Mouse (Mus musculus) stomach, embryonic 15.5 days (tissue): ENCODE measurements at regions not wholly inside any gene's neighbourhood (a gene's known extent, or its start where the extent isn't known, plus 50 kb on each side); places are given as distances from the start of the nearest gene placed in this dataset.

Experiments
- ATAC-seq: fragments of 200-750 bp; cut with Nextera tagmentation; 2 replicates; pipeline ENCODE4 v1.8.0; 2017; ENCODE audit warnings: low read depth, moderate number of reproducible peaks, moderate TSS enrichment; ENCODE audit not compliant: insufficient read depth, low FRiP score
- H3K27ac ChIP-seq: fragments of 300-500 bp; sonication (generic); 2 replicates; pipeline ENCODE4 v1.5.1; 2015; ENCODE audit warnings: mild to moderate bottlenecking, inconsistent platforms
- H3K27me3 ChIP-seq: fragments of 300-500 bp; sonication (generic); replicated peaks from 2 replicates; pipeline ENCODE4 v1.6.1; 2015; ENCODE audit warnings: inconsistent platforms
- H3K36me3 ChIP-seq: fragments of 300-500 bp; sonication (generic); 2 replicates; pipeline ENCODE4 v1.6.1; 2015; ENCODE audit warnings: inconsistent platforms
- H3K4me1 ChIP-seq: fragments of 300-500 bp; sonication (generic); 2 replicates; pipeline ENCODE4 v1.6.1; 2015; ENCODE audit warnings: inconsistent platforms
- H3K4me2 ChIP-seq: fragments of 300-500 bp; sonication (generic); 2 replicates; pipeline ENCODE4 v1.6.1; 2015; ENCODE audit warnings: mild to moderate bottlenecking, inconsistent platforms
- H3K4me3 ChIP-seq: fragments of 300-500 bp; sonication (generic); replicated peaks from 2 replicates; pipeline ENCODE4 v1.5.1; 2015; ENCODE audit warnings: inconsistent platforms
- H3K9ac ChIP-seq: fragments of 300-500 bp; sonication (generic); 2 replicates; pipeline ENCODE4 v1.6.1; 2015; ENCODE audit warnings: inconsistent platforms
- H3K9me3 ChIP-seq: fragments of 300-500 bp; sonication (generic); 2 replicates; pipeline ENCODE4 v1.6.1; 2016; ENCODE audit warnings: inconsistent platforms
- WGBS: fragments of 180-500 bp; shearing (Covaris S2); methylation state at CpG from one replicate; pipeline ENCODE4 v1.1.7; 2015; 5-methylcytosine and 5-hydroxymethylcytosine counted together

DNA sequence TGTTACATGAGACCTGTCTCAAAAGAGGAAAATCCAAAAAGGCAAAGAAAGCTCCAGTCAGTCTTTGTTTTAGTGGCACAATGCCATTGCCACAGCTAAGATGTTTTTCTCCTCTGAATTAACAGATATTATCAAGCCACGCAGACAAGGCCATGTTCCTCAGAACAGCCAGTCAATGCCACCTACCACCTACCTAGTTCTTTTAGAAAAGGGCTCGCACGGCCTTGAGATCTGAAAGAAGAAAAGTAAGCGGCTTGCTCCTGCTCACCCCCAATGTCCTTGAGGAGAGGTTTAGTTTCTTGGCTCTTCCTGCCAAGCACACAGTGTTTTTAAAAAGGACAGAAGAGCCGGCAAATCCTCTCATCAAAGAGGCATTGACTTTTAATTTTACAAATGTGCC lies 88.7 kb upstream of the Noct start:
- H3K36me3 ChIP-seq, result no peaks in the 10 kb centered on the region
- no peak overlapping the region for H3K27ac ChIP-seq
- H3K4me2 ChIP-seq, result no peak overlapping the region
- WGBS, result 72% methylated on average over 5 of the region's 5 CpGs
- ATAC-seq, result no peak
- H3K4me3 ChIP-seq, result no peak overlapping the region
- H3K4me1 ChIP-seq, result no peaks in the 10 kb centered on the region
- H3K9ac ChIP-seq, result no peak overlapping the region
- no peaks in the 10 kb centered on the region for H3K27me3 ChIP-seq
- no peaks in the 10 kb centered on the region for H3K9me3 ChIP-seq

DNA sequence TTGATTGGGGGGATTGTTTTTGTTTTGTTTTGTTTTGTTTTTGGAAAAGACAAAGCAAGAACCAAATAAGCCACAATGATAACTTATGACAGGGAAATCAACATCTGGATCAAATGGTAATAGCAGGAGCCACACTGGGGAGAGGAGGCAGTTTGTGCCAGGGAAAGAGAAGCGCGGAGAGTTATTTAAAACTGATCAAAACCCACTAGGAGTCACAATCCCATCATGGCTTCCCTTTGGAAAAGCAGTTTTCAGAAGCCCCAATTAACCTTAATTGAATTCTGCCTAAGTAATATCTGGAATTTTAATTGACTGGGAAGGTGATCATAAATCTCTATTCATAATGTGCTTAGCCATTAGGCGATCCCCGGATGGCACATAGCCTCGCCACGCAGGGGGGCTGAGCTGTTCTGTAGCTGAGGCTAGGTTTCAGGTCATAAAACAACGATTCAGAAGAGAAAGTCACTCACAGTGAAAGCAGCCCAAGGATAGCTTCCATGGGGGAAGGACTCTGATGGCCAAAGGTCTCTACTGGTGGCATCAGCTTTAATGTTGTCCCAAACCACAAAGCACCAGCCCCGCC lies 86.4 kb upstream of the Noct start:
- ATAC-seq, result no peak
- Histone ChIP-seq H3K4me2 (no peak overlapping the region), H3K27me3 (no peaks in the 10 kb centered on the region), H3K4me3 (no peak overlapping the region), H3K4me1 (no peaks in the 10 kb centered on the region), H3K36me3 (no peaks in the 10 kb centered on the region), H3K9ac (no peak overlapping the region), H3K27ac (no peak overlapping the region), H3K9me3 (no peaks in the 10 kb centered on the region)
- WGBS, result 85% methylated on average over 8 of the region's 8 CpGs

DNA sequence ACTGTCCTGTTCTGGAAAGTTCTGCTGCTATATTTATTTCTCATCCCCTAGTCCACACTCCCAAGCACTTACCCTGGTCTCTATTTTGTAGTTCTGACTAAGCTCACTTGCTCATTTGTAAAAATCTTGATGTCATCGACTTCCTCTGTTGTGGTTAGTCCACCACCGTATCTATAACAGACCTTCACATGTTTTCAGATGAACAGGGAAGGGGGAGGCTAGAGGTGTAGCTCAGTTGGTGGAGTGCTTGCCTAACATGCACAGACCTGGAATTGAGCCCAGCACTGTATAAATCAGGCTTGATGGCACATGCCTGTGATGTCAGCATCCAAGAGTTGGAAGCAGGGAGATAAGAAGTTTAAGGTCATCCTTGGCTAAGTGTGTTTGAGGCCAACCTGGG lies 78.3 kb upstream of the Noct start:
- Histone ChIP-seq H3K4me2 (no peak overlapping the region), H3K4me3 (no peak overlapping the region), H3K36me3 (no peaks in the 10 kb centered on the region), H3K4me1 (no peaks in the 10 kb centered on the region), H3K27ac (no peak overlapping the region), H3K27me3 (no peaks in the 10 kb centered on the region), H3K9me3 (no peaks in the 10 kb centered on the region), H3K9ac (no peak overlapping the region)
- no peak for ATAC-seq
- 71% methylated on average over 2 of the region's 2 CpGs for WGBS

DNA sequence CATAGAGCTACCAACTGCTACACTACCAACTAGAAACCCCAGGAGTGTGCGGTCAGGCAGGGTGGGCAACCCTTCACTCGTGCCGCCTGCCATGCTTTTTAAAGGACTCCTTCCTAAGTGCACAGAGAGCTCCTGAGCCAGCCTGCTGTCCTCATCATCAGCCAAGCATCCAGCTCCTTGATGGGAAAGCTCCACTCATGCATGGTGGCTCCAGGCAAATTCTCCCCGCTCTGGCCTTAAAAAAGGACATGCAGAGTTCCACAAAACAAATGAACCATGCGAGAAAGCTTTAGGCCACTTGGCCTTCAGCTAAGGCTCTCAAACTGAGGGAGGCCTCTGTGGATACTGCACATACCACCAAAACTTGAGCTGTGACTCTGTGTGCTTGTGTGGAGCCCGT lies 74.2 kb upstream of the Noct start:
- WGBS, result 93% methylated on average over 6 of the region's 6 CpGs
- ATAC-seq, result no peak
- no peak overlapping the region for H3K27ac ChIP-seq

DNA sequence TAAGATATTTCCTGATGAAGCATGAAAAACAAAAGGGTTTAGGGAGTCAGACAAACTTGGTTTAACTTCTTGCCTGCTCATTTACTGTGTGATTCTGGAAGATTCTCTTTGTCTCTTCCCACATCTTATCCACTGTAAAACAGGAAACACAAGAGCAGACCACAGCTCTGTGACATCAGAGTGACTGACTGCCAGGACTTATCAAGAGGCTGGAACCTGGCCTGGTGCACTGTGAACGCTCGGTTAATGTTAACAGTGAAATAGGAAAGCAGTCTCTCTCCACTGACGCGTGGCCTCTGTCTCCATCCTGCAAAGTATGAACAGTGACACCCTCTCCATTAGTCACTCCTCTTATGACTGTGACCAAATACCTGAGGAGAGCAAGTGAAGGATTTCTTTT lies 73.1 kb upstream of the Noct start:
- Histone ChIP-seq H3K27ac (no peak overlapping the region), H3K4me2 (no peak overlapping the region), H3K4me1 (peaks cover 9% of the 10 kb centered on the region; the same call in 1 of the 2 replicates), H3K36me3 (no peaks in the 10 kb centered on the region), H3K9ac (no peak overlapping the region), H3K27me3 (no peaks in the 10 kb centered on the region), H3K9me3 (no peaks in the 10 kb centered on the region), H3K4me3 (no peak overlapping the region)
- no peak for ATAC-seq
- 59% methylated on average over 4 of the region's 4 CpGs for WGBS

More for the DNA sequence above, 74.2 kb upstream of the Noct start:
- H3K4me2 ChIP-seq, result no peak overlapping the region
- H3K27me3 ChIP-seq, result no peaks in the 10 kb centered on the region
- no peaks in the 10 kb centered on the region for H3K9me3 ChIP-seq
- no peaks in the 10 kb centered on the region for H3K36me3 ChIP-seq
- H3K9ac ChIP-seq, result no peak overlapping the region
- H3K4me1 ChIP-seq, result peaks cover 2% of the 10 kb centered on the region; the same call in 1 of the 2 replicates
- no peak overlapping the region for H3K4me3 ChIP-seq

DNA sequence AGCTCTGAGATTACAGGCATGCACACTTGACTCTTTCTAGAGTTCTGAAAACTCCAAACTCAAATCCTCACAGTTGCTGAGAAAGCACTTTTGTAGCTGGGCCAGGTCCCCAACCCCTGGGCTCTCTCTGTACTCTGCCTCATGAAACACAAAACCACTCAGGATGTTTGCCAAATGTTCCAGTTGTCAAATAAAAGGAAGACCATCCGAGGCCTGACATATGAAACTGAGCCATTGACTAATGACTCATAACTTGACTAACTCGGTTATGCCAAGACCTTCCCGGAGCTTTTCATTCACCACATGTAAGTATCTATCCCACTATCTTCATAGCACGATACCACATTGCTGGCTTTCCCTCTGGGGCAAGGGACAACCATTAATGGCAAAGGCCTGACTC lies 68.6 kb upstream of the Noct start:
- Histone ChIP-seq H3K4me2 (no peak overlapping the region), H3K9ac (no peak overlapping the region), H3K4me1 (peaks cover 21% of the 10 kb centered on the region), H3K9me3 (no peaks in the 10 kb centered on the region), H3K4me3 (no peak overlapping the region), H3K27ac (peak overlapping the region; percentile 52; the same call in 1 of the 2 replicates), H3K36me3 (no peaks in the 10 kb centered on the region), H3K27me3 (no peaks in the 10 kb centered on the region)
- ATAC-seq, result no peak
- 24% methylated on average over 4 of the region's 4 CpGs for WGBS

DNA sequence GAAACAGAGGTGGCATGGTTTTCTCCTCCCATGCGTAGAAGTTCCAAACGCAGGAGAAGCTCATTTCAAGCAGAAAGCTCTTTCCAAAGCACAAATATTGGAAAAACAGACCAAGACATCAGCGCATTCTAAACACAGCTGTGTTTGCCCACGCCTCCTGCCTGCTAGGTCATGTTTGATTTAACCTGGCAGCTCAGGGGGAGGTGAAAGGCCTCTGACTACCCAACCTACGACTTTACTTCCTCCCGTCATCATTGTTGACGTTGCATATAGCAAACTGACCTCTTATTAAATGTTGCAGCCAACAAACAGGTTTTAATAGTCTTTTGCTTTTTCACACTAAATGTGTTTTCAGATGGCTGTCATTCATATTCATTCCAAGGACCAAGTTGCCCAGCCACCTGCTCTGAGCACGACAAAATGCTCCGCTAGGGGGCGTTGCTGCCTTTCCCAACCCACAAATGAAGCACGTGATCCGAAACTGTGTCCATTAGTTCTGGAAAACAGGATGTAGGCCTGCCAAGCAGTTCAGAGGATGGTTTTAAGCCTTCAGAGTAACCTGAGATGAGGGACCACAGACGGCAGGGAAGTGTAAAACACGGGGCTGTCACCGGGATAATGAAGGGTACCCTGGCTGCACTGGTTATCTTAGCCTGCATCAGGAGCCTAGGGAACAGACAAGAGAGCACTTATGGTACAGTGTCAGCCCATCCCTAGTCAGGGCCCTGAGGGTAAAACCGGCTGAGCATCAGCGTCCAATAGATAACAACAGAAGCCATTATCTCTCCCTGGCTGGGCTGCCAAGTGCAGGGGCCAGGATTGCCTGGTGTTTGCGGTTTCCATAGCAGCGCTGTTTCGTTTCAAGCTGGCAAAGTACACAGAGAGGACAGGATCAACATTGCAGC lies 67.6 kb upstream of the Noct start:
- peak overlapping the region; percentile 21; the same call in 1 of the 2 replicates for H3K4me2 ChIP-seq
- WGBS, result 24% methylated on average over 20 of the region's 20 CpGs

DNA sequence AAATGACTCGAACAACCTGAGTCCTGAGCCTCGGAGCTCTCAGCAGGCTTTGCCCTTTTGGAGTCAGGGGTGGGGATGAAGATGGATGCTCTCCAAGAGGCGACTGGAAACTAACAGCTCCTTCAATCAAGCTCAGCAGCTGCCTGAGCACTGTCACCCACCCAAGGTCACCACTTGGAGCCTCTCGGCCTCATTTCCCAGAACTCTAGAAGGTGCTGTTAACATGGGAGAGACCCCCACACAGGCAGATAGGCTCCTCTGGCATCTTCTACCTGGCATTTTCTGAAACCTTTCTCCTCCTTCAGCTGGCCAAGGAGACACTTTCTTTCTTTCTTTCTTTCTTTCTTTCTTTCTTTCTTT lies 67.0 kb upstream of the Noct start:
- Histone ChIP-seq H3K9ac (no peak overlapping the region), H3K4me1 (peaks cover 21% of the 10 kb centered on the region), H3K27ac (no peak overlapping the region), H3K4me2 (peak overlapping the region; percentile 21; the same call in 1 of the 2 replicates), H3K4me3 (no peak overlapping the region), H3K9me3 (no peaks in the 10 kb centered on the region), H3K27me3 (no peaks in the 10 kb centered on the region), H3K36me3 (no peaks in the 10 kb centered on the region)
- 16% methylated on average over 4 of the region's 4 CpGs for WGBS
- ATAC-seq, result no peak

More for the DNA sequence above, 67.6 kb upstream of the Noct start:
- H3K9me3 ChIP-seq, result no peaks in the 10 kb centered on the region
- H3K27me3 ChIP-seq, result no peaks in the 10 kb centered on the region
- H3K27ac ChIP-seq, result peak overlapping the region; percentile 52; the same call in 1 of the 2 replicates
- ATAC-seq, result peak; percentile 87
- no peak overlapping the region for H3K9ac ChIP-seq
- H3K36me3 ChIP-seq, result no peaks in the 10 kb centered on the region
- no peak overlapping the region for H3K4me3 ChIP-seq
- H3K4me1 ChIP-seq, result peaks cover 21% of the 10 kb centered on the region

DNA sequence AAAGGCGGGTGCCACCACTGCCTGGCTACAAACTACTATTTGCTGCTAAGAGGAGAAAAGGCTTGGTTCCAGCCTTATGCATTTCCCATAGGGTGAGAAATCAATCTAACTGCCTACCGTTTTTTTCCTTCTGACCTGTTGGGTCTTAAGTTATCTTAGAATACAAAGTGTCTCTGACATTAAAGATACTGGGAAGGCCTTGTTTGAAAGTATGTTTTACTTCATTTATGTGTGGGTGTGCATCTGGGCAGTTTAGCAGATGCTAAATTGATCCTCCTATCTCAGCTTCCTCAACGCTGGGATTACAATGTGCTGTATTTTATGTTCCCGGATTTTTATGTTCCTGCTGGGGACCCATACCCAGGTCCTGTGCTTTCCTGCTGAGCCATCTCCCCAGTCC lies 65.8 kb upstream of the Noct start:
- Histone ChIP-seq H3K27ac (no peak overlapping the region), H3K9me3 (no peaks in the 10 kb centered on the region)
- 71% methylated on average over 4 of the region's 4 CpGs for WGBS

DNA sequence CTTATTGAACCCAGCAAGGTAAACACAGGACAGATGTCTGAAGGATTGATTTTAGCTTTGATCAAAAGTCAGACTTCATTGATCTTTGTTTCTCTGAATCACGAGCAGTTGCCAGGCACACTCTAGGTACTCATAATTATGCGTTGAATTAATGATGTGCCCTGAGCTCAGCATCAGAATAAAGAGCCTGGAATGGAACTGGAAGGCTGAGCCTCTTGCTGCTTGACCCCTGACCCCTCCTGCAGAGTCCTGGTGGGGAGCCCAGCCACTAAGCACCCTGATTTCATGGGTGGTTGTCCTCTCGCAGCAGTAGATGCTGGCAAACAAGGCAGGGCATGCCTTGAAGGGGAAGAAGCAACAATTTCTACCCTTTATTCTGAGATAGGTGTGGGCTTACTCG lies 64.9 kb upstream of the Noct start:
- no peak overlapping the region for H3K4me2 ChIP-seq
- no peaks in the 10 kb centered on the region for H3K27me3 ChIP-seq
- WGBS, result 73% methylated on average over 4 of the region's 4 CpGs
- ATAC-seq, result no peak
- H3K27ac ChIP-seq, result no peak overlapping the region
- no peak overlapping the region for H3K9ac ChIP-seq
- H3K4me3 ChIP-seq, result no peak overlapping the region
- peaks cover 21% of the 10 kb centered on the region for H3K4me1 ChIP-seq
- H3K9me3 ChIP-seq, result no peaks in the 10 kb centered on the region
- no peaks in the 10 kb centered on the region for H3K36me3 ChIP-seq

More for the DNA sequence above, 65.8 kb upstream of the Noct start:
- H3K36me3 ChIP-seq, result no peaks in the 10 kb centered on the region
- no peak overlapping the region for H3K4me2 ChIP-seq
- no peaks in the 10 kb centered on the region for H3K27me3 ChIP-seq
- H3K9ac ChIP-seq, result no peak overlapping the region
- H3K4me1 ChIP-seq, result peaks cover 21% of the 10 kb centered on the region
- ATAC-seq, result no peak
- H3K4me3 ChIP-seq, result no peak overlapping the region

DNA sequence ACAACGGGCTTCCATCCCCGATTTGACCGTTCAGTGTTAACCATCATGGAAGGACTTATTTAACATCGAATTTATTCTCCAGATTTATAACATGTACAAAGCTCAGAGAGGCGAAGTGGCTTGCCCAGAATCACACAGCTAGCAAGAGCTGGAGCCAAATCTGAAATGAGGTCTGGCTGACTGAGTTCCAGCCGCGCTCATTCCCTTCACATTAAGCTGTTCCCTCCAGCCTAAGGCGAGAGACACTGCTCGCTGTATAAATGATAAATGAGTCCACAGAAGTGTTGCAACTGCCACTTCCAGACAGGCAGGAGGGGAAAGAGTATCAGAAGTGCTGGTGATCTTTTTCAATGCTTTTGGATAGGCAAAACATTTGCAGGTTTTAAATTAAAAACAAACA lies 64.4 kb upstream of the Noct start:
- Histone ChIP-seq H3K27ac (no peak overlapping the region), H3K4me2 (no peak overlapping the region), H3K4me3 (no peak overlapping the region), H3K9ac (no peak overlapping the region), H3K4me1 (peaks cover 21% of the 10 kb centered on the region), H3K9me3 (no peaks in the 10 kb centered on the region), H3K27me3 (no peaks in the 10 kb centered on the region), H3K36me3 (no peaks in the 10 kb centered on the region)
- WGBS, result 53% methylated on average over 9 of the region's 9 CpGs
- no peak for ATAC-seq

DNA sequence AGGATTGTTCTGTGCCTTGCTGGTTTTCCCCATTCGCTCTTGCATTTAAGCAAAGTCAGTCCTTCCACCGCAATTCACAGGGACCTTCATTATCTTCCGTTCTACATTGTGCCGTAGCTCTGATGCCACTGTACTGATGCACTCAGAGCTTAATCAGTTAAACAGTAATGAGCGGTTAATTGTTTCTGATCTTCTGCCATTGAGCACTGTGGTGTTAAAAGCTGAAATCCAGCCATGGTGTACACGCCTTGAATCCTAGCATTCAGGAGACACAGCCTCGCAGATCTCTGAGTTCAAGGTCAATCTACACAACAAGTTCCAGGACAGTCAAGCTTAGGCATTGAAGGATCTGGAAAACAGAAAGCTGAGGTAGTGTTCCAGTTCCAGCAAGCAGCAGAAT lies 63.6 kb upstream of the Noct start:
- no peak overlapping the region for H3K9ac ChIP-seq
- no peak for ATAC-seq
- H3K27ac ChIP-seq, result no peak overlapping the region
- H3K4me1 ChIP-seq, result peaks cover 14% of the 10 kb centered on the region
- H3K4me2 ChIP-seq, result no peak overlapping the region
- 81% methylated on average over 7 of the region's 7 CpGs for WGBS
- H3K4me3 ChIP-seq, result no peak overlapping the region
- no peaks in the 10 kb centered on the region for H3K27me3 ChIP-seq
- H3K36me3 ChIP-seq, result no peaks in the 10 kb centered on the region
- H3K9me3 ChIP-seq, result no peaks in the 10 kb centered on the region
